Mouse (Mus musculus) adrenal gland, postnatal 36 days (tissue): ENCODE results near the gene Gm17402. TPM values are rescaled to one million over a fixed set of nuclear protein-coding genes. Genes with fewer than 3 reads are reported as not detected.
A peak's percentile ranks its signal among the peaks of the same experiment; 100 is the strongest.

Experiments
- DNase-seq, 2 experiments: peaks; one replicate each; pipeline ENCODE4 v3.0.0; 2021; ENCODE audit warnings: mixed read lengths in 1 of 2
- long read RNA-seq, 2 experiments: library from polyadenylated mRNA; stranded (forward); transcript quantifications; one replicate each; pipeline ENCODE4 v2.0.0; 2021; ENCODE audit warnings: borderline sequencing depth in 2 of 2
- total RNA-seq, 2 experiments: library from RNA; stranded (reverse); gene quantifications; 2 replicates each; pipeline ENCODE4 v1.2.3; 2021

The Gm17402 gene
- total RNA-seq = not detected
- long read RNA-seq, experiment 1 = 0 reads
- long read RNA-seq, experiment 2 = 0 reads

DNA sequence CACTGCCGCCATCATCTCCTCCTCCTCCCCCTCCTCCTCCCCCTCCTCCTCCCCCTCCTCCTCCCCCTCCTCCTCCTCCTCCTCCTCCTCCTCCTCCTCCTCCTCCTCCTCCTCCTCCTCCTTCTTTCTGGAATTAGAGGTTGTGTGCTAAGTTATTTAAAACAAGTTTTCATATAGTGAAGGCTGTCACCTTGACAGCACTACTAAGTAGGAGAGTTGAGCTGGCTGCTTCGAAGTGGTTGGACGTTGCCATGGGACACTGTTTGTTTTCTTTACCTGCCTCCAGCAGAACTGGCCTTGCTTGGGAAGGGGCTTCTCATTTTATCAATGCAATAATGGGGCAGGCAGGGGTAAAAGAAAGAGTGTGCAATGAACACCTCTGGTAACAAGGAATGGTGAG is at the start of gene Gm17402:
Gene Gm17402, minus strand, starts transcription at position 101 of the 400 bp plus-strand sequence.
- no peak for DNase-seq

DNA sequence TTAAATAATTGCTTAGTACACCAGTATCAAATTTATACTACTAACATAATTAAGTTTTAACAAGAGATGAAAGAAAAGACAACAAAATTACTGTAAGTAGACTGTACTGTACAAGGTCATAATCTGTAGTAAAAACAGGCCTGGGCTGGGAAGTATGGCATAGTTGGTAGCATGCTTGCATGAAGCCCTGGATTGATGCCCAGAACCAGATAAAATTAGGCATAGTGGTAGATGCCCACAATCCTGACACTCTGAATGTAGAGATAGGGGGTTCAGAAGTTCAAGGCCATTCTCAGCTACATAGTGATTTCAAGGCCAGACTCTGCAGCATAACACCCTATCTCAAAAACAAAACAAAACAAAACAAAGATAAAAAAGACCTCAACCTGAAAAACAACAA is 3.3 kb upstream of the Gm17402 start:
- no peak for DNase-seq

- DNase-seq = no peak
These were observed 594 bp downstream of the Gm17402 start for GRCm38 (mm10) chr3:67374360-67374778.

DNA sequence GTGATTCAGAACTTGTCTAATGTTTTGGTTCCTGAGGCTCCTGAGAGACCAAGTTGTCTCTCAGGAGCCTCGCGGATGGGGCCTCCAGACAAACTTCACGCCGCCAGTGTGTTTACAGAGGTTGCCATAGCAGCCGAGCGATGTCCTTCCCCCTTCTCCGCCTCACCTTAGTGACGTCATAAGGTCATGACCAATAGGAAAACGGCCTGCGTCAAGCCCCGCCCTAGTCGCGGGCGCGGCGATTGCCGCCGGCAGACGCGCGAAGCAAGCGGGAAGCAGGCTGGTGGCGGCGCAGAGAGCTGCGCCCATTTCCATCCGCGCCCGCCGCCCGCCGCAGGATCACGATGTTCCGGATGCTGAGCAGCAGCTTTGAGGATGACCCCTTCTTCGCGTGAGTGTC is 1.1 kb downstream of the Gm17402 start, which contains the start of gene Mlf1:
Gene Mlf1, plus strand, starts transcription at position 226 of the 400 bp plus-strand sequence.
- DNase-seq = peak; percentile 92 to 94

- DNase-seq = no peak
These were observed 2.2 kb downstream of the Gm17402 start for GRCm38 (mm10) chr3:67372781-67373180.

- no peak for DNase-seq
These were observed 2.8 kb downstream of the Gm17402 start for GRCm38 (mm10) chr3:67372194-67372593.

- no peak for DNase-seq
These were observed 5.4 kb downstream of the Gm17402 start for GRCm38 (mm10) chr3:67369407-67370079.

DNA sequence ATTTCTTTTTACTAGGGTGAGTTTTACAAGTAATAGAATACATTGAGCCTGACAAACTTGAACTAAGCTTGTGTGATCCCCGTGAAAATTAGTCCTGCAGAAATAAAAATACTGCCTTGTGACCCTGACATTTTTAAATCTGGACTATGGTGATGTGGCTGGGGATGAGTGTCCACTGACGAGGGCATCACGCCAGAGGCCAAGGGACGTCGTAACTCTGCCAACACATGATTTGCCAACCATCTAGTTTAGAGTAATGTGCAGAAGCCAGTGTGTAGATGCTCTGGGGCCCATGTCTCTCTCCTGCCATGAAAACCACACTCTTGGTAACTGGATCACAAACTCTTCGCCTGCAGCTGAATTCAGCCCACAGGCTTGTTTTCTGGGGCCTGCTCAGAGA is 7.5 kb downstream of the Gm17402 start:
- DNase-seq = peak; percentile 86 to 88

DNA sequence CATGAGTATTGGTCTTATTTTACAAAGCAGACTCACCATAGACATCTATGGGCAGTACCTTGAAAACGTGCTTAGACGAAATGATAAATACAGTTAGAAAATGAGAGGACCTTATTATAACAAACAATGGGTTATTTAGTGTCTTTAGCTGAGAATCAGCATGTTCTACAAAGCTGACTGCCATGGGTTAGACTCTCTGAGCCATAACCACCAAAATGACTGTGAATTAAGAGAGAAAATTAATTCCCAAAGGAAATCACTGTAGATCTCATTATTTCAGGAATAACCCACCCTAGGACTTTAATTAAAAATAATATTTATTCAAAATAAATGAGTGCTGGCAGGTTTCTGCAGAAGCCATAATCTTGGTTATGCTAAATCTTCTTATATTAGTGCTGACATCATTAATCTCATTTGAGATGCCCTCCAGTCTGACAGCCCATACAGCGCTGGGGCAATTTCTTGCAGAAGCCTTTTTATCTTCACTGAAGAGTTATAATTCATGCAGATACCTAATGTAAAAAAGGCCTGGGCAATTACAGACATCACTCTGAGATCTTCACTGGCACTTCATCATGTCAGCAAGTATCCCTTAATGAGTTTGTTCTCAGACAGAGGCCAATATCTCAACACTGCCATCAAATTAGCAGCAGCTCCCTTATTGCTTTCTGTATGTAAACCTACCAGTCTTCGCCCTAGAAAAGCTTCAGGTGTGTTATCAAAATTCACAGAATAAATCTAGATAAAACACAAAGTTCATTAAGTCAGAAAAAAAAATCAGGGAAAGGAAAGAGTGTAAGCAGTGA is 8.7 kb downstream of the Gm17402 start:
- DNase-seq = no peak

DNA sequence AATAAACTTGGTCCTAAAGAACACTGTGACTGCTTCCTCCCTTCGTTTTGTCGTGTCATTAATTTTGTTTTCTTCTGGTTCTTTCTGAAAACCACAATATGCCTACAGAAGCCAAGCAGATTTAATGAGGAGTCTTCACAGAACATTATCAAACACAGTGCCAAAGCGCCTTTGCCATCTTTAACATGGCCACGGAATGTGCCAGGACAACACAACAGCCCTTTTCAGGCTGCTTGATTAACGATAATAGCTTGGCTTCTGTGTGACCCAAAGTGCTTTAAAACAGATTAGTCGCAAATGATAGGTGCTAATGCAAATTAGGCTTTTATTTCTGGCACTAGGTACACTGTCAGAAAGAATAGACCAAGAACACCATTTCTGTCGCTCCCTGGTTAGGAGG is 16.6 kb downstream of the Gm17402 start:
- DNase-seq = no peak

- no peak for DNase-seq
These were observed 22.2 kb downstream of the Gm17402 start for GRCm38 (mm10) chr3:67352763-67353149.

- DNase-seq = peak; percentile 46 to 57
These were observed 22.7 kb downstream of the Gm17402 start for GRCm38 (mm10) chr3:67352128-67352762.

- DNase-seq = no peak
These were observed 23.4 kb downstream of the Gm17402 start for GRCm38 (mm10) chr3:67351406-67352127.

DNA sequence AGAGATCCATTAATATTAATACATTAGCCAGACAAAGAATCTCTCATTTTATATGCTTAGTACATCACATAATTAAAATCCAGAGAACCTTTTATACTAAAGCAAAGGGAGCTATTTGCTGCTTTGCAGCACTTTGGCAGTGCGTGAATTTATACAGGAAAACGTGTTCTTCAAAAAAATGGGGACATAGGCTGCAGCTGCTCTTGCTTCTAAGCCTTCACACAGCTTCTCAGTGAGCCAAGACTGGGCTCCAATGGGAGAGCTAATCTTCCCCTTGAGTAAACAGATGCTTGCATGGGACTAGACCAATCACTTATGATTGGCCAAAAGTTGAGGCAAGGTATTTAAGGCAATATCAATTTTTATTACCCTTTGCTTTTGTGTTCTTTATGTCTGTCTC is 28.3 kb downstream of the Gm17402 start:
- no peak for DNase-seq

DNA sequence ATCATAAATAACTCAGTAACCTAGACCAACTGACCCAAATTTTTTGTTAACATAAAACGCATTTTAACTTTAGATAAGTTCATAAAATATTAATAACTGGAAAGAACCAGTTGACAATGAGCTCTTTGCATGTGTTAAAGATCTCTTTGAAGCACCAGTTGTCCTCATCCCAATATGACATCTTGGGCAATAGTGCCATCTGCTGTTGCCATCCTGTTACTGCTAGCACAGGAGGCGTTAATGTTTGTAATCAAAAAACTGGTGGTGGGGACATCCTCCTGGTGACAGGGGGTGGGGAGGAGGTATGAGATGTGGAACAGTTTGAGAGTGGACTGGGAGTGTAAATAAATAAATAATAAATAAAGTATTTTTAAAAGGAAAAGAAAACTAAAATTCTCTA is 30.4 kb downstream of the Gm17402 start:
- DNase-seq = peak; percentile 48 to 49

DNA sequence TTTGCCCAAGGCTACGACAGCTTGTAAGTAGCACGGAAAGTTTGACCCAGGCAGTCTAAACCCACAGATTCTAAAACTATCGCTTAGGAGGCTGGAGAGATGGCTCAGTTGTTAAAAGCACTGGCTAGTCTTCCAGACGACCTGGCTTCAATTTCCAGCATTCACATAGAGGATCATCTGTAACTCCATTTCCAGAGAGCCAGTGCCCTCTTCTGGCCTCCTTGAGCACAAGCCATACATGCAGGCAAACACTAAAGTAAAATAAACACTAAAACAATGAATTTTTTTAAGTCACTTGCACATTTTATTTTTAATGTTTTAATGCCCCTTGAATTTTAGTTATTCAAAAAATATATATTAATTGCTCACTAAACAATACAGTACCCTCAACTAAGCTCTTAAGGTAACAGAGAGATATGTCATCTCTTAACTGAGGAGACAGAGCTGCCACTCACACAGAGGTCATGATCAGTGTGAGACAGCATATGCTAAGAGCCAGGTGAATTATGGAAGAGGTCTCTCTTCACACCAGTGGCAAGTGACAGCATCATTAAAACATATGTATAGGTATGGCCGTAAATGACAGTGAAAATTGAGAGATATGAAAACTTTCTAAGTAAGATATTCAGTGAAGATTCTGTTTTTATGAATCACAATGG is 31.8 kb downstream of the Gm17402 start:
- DNase-seq = peak in 1 of 2 experiments; percentile 13

- DNase-seq = no peak
These were observed 34.0 kb downstream of the Gm17402 start for GRCm38 (mm10) chr3:67340921-67341320.

GRCm38 (mm10) chr3:67339558-67339957 is 35.4 kb downstream of the Gm17402 start:
- no peak for DNase-seq

GRCm38 (mm10) chr3:67322422-67322821 is 52.5 kb downstream of the Gm17402 start:
- DNase-seq = no peak
